Mouse (Mus musculus) heart, embryonic 14.5 days (tissue): ENCODE results near the gene Ccnyl1. TPM values are rescaled to one million over a fixed set of nuclear protein-coding genes. Genes with fewer than 3 reads are reported as not detected.

Experiments used
- ATAC-seq: fragments of 200-750 bp; cut with Nextera tagmentation; 2 replicates; pipeline ENCODE4 v1.8.0; 2017; ENCODE audit warnings: low read depth, moderate TSS enrichment; ENCODE audit not compliant: insufficient number of reproducible peaks, insufficient read depth, low FRiP score
- H3K27ac ChIP-seq, 2 experiments: fragments of 200-500 bp in 1 of 2; fragments of 300-500 bp in 1 of 2; sonication (generic) in 1 of 2; replicated peaks in 1 of 2; 2 replicates each; pipeline ENCODE4 v1.5.1; 2012 to 2014; ENCODE audit warnings: low read depth in 2 of 2, low read length in 2 of 2, control low read depth in 1 of 2, mild to moderate bottlenecking in 1 of 2, mixed read lengths in 1 of 2; ENCODE audit not compliant: control insufficient read depth in 1 of 2, insufficient read depth in 1 of 2
- H3K27me3 ChIP-seq: fragments of 300-500 bp; sonication (generic); 2 replicates; pipeline ENCODE4 v1.6.1; 2014; ENCODE audit warnings: mild to moderate bottlenecking, low read length, control low read depth; ENCODE audit not compliant: control insufficient read depth, insufficient read depth
- H3K36me3 ChIP-seq: fragments of 300-500 bp; sonication (generic); 2 replicates; pipeline ENCODE4 v1.6.1; 2014; ENCODE audit warnings: mild to moderate bottlenecking, control low read depth, low read length, mixed read lengths; ENCODE audit not compliant: control insufficient read depth, insufficient read depth
- H3K4me1 ChIP-seq, 2 experiments: fragments of 200-500 bp in 1 of 2; fragments of 300-500 bp in 1 of 2; sonication (generic) in 1 of 2; 2 replicates each; pipeline ENCODE4 v1.6.1; 2012 to 2014; ENCODE audit warnings: low read length in 2 of 2, control low read depth in 1 of 2, mixed read lengths in 1 of 2; ENCODE audit not compliant: control insufficient read depth in 2 of 2, insufficient read depth in 2 of 2
- H3K4me2 ChIP-seq: fragments of 300-500 bp; sonication (generic); 2 replicates; pipeline ENCODE4 v1.6.1; 2014; ENCODE audit warnings: mild to moderate bottlenecking, low read length
- H3K4me3 ChIP-seq, 2 experiments: fragments of 200-500 bp in 1 of 2; fragments of 300-500 bp in 1 of 2; sonication (generic) in 1 of 2; 2 replicates each; pipeline ENCODE4 v1.5.1; 2012 to 2014; ENCODE audit warnings: low read length in 2 of 2, mild to moderate bottlenecking in 2 of 2, control low read depth in 1 of 2, low read depth in 1 of 2, moderate library complexity in 1 of 2; ENCODE audit not compliant: control insufficient read depth in 1 of 2, insufficient read depth in 1 of 2
- H3K9ac ChIP-seq: fragments of 300-500 bp; sonication (generic); 2 replicates; pipeline ENCODE4 v1.6.1; 2014; ENCODE audit warnings: mild to moderate bottlenecking, low read length
- H3K9me3 ChIP-seq: fragments of 300-500 bp; sonication (generic); 2 replicates; pipeline ENCODE4 v1.6.1; 2016; ENCODE audit warnings: low read length, control low read depth; ENCODE audit not compliant: control insufficient read depth
- WGBS: fragments of 180-500 bp; shearing (Covaris S2); extraction: QIAGEN DNeasy Blood & Tissue Kit; methylation state at CpG from one replicate; pipeline ENCODE4 v1.1.7; 2014; 5-methylcytosine and 5-hydroxymethylcytosine counted together
- polyA plus RNA-seq: library from polyadenylated mRNA; unstranded; fragments of >200 nt; fragmentation: Nextera tagmentation; extraction: Ambion mirVana; gene quantifications from 2 replicates; pipeline ENCODE4 v1.2.1, GENCODE M21; 2014

Gene Ccnyl1
- polyA plus RNA-seq, 1 experiment from 2014 or later = 6.7 TPM

- Histone ChIP-seq H3K9me3 (no peaks in the 10 kb centered on the region), H3K36me3 (no peaks in the 10 kb centered on the region), H3K9ac (peak overlapping the region; percentile 16; the same call in 1 of the 2 replicates), H3K4me2 (no peak overlapping the region), H3K4me1 (peaks cover 0 to 2% of the 10 kb centered on the region in 2 experiments; a peak in 1 of 4 replicates), H3K27ac (0 out of 4 replicates have a peak overlapping the region, but pooled peaks of 1 of the 2 experiments have one; percentile 7), H3K27me3 (no peaks in the 10 kb centered on the region), H3K4me3 (no peak overlapping the region)
- WGBS = 38% methylated on average over 2 of the region's 2 CpGs
- ATAC-seq = no peak
Measured at GRCm38 (mm10) chr1:64757254-64757653, 67.0 kb downstream of the Ccnyl1 start.

DNA sequence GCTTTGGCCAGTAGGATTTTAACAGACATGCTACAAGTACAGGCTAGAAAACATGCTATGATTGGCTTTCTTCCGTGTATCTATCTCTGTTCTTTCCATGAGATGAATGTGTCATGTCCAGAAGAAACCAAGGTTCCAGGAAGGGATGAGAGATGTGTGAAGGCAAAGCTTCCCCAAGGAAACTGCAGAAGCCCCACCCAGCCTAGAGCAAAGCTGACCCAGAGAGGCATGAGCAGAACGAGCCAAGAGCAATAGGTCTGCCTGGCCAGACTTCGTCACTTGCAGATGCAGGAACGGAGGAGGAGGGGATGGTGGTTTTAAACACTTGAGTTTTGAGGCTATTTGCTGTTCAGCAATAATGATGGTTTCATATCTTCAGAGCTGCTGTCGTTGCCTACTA is 67.5 kb downstream of the Ccnyl1 start:
- Histone ChIP-seq H3K36me3 (no peaks in the 10 kb centered on the region), H3K4me1 (peaks cover 0 to 2% of the 10 kb centered on the region in 2 experiments; a peak in 1 of 4 replicates), H3K4me3 (no peak overlapping the region), H3K9ac (no peak overlapping the region), H3K27ac (no peak overlapping the region), H3K27me3 (no peaks in the 10 kb centered on the region), H3K4me2 (no peak overlapping the region), H3K9me3 (no peaks in the 10 kb centered on the region)
- no peak for ATAC-seq
- WGBS = 70% methylated on average over 5 of the region's 5 CpGs

DNA sequence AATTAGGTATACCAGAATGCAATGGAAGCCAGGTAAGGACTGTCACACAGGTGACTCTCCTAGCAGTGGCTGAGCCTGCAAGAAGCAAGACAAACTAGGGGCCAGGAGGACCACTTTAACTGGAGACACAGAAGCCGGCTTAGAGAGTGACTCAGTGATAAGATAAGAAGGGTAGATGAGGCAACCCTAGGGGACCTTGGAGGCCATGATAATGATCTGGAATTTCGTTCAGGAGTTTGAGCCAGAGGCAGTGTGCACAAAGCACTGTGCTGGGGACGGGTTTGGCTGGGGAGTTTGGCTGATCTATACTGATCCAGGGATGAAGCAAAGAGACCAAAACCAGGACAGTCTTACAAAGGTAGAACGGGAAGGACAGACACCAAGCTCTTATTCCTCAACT is 71.4 kb downstream of the Ccnyl1 start:
- 0 out of 4 replicates have a peak, but pooled peaks cover 0 to 2% of the 10 kb centered on the region in 2 experiments for H3K4me1 ChIP-seq
- no peak overlapping the region for H3K4me2 ChIP-seq
- no peak overlapping the region for H3K9ac ChIP-seq
- no peaks in the 10 kb centered on the region for H3K9me3 ChIP-seq
- no peaks in the 10 kb centered on the region for H3K27me3 ChIP-seq
- no peak overlapping the region for H3K27ac ChIP-seq
- 52% methylated on average over 4 of the region's 4 CpGs for WGBS
- no peak overlapping the region for H3K4me3 ChIP-seq
- ATAC-seq = no peak
- no peaks in the 10 kb centered on the region for H3K36me3 ChIP-seq

DNA sequence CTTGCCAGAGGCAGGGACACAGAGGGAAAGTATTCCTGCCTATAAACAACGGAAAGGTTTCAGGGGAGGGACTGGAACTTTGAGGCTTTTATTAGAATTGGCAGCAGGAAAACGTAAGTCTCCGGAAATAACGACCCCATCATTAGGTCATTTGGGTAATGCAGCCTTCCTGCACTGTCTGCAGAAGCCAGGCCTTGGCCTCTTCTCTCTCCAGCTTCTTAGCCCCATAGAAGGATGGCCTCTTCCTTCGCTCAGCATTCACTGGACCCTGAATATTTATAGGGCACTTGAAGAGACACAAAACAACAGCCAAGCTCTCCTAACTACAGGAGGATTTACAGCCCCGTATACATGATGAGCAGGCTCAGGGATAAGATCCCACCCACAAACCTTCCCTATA is 79.9 kb downstream of the Ccnyl1 start:
- H3K9me3 ChIP-seq = no peaks in the 10 kb centered on the region
- WGBS = 34% methylated on average over 6 of the region's 6 CpGs
- no peak overlapping the region for H3K27ac ChIP-seq

GRCm38 (mm10) chr1:64773305-64773704 is 83.0 kb downstream of the Ccnyl1 start:
- H3K4me1 ChIP-seq = no peaks in the 10 kb centered on the region
- no peaks in the 10 kb centered on the region for H3K9me3 ChIP-seq
- H3K36me3 ChIP-seq = no peaks in the 10 kb centered on the region
- WGBS = 78% methylated on average over 4 of the region's 4 CpGs
- no peak for ATAC-seq
- no peaks in the 10 kb centered on the region for H3K27me3 ChIP-seq
- no peak overlapping the region for H3K27ac ChIP-seq
- no peak overlapping the region for H3K4me3 ChIP-seq
- H3K9ac ChIP-seq = no peak overlapping the region
- no peak overlapping the region for H3K4me2 ChIP-seq

More for the DNA sequence above, 79.9 kb downstream of the Ccnyl1 start:
- no peak overlapping the region for H3K4me3 ChIP-seq
- H3K4me1 ChIP-seq = no peaks in the 10 kb centered on the region
- H3K27me3 ChIP-seq = no peaks in the 10 kb centered on the region
- H3K4me2 ChIP-seq = no peak overlapping the region
- ATAC-seq = no peak
- no peaks in the 10 kb centered on the region for H3K36me3 ChIP-seq
- no peak overlapping the region for H3K9ac ChIP-seq

Other genes starting within 250 kb of the Ccnyl1 start
- 30.5 and 32.0 TPM in 2 replicates for gene Creb1, start 157.8 kb upstream of the Ccnyl1 start, polyA plus RNA-seq
- gene Mettl21a, start 73.2 kb upstream of the Ccnyl1 start, polyA plus RNA-seq = 12.8 and 13.7 TPM in 2 replicates
- gene Fzd5, start 47.3 kb downstream of the Ccnyl1 start, polyA plus RNA-seq = 1.6 and 1.7 TPM in 2 replicates